Mouse (Mus musculus) spleen, postnatal 10 days (tissue): Measurements from ENCODE around the gene Cachd1.

Source experiments
- DNase-seq, 2 experiments: peaks; one replicate each; pipeline ENCODE4 v3.0.0; 2021 to 2022; ENCODE audit warnings: low spot score in 2 of 2

Cachd1 gene

DNA sequence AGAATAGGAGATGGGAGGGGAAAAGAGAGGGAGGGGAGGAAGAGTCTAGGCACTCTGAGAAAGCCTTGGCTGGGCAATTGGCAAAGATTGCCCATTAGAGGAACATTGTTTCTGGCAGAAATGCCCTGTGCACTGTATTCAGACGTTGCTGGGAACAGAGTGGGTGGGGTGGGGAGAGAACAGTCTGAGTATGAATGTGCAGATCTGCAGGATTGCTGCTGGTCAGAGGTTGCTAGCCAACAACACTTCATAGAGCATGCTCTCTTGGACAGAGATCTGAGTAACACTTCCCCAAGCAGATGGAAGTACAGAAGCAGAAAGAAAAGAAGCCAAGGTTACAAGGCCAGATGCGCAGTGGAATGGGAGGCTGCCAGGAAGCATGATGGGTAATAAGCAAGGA lies 285.7 kb downstream of the Cachd1 start:
- DNase-seq, result no peak

DNA sequence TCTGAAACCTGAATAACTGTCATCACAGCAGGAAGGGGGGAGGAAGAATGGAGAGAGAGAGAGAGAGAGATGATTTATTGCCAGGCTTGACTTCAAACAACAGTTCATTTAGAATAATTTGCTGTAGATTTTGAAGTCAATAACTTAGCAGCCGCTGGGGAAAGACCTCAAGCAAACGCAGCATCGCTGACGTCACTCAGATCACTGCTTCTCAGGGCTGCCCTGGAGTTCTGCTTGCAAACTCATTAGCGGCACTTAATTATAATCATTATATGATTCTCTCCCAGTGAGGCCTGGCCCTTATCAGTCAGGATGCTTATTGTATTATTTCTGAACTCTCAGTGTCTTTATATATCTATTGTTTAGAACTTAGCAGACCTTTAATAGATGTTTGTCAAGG lies 289.9 kb downstream of the Cachd1 start:
- no peak for DNase-seq

DNA sequence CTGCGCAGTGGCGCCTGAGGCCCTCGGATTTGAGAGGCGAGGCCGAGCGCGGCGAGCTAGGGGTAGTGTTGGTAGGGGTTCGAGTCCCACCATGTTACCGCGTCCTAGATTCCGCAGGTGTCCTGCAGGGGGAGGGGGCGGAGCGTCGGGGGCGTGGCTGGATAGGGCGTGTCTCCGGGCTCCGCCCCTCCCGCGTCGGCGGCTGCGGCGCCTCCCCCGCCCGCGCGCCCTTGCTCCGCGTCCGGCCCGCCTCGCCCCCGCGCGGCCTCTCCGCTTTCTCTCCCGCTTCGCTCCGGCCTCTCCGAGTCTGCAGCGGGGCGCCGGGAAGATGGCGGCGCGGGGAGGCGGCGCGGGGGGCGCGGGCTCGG lies 292.3 kb downstream of the Cachd1 start, which contains the start of gene Raver2:
TSS of gene Raver2 (plus strand) at position 198 of the 368 bp plus-strand sequence.
- peak in 1 of 2 experiments; percentile 47 for DNase-seq

DNA sequence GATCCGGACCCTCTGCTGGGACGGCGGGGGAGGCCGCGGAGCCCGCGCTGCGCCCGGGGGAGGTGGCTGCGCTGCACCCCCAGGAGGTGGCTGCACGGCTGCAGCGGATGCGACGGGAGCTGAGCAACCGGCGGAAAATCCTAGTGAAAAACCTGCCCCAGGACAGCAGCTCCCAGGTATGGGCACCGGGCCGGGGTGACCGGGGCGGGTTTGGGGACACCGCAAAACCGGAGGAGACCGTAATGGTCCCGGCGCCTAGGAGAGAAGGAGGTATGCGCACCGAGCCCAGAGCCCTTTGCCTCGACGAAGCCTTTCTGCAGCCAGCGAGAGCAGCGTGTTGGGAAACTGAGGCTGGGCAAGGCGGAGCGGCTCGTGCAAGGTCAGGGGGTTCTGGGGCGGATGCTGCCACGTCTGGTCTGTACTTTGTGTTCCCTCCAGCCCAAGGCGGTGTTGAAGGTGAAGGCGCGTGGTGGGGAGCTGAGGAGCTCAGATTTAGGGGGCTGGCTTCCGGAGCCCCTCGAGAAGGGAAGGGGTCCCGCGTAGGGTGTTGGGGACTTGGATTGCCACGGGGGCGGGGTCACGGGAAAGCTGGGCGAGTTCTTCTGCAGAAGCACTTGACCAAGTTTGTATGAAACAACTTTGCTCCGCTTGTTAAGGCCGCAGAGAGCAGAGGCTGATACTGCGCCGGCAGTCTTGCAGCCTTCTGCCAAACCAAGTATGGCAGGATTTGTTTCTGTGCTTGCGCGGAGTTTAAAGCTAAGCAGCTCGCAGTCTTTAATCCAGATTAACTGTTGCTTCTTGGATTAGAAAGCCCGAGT lies 292.9 kb downstream of the Cachd1 start:
- DNase-seq, result peak in 1 of 2 experiments; percentile 19

DNA sequence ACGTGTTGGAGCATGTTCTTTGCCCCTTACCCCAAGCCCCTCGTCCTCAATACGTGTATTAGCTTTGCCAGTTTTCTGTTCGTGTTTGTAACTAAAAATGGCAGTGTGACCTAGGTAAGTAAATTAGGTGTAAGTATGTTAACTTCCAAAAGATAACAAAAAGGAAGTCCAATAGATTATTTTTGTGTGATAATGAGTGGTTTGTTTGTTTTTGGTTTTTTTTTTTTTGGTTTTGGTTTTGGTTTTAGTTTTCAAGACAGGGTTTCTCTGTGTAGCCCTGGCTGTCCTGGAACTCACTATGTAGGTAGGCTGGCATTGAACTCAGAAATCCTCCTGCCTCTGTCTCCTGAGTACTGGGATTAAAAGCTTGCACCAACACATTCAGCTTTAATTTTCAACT lies 295.1 kb downstream of the Cachd1 start:
- DNase-seq, result no peak

DNA sequence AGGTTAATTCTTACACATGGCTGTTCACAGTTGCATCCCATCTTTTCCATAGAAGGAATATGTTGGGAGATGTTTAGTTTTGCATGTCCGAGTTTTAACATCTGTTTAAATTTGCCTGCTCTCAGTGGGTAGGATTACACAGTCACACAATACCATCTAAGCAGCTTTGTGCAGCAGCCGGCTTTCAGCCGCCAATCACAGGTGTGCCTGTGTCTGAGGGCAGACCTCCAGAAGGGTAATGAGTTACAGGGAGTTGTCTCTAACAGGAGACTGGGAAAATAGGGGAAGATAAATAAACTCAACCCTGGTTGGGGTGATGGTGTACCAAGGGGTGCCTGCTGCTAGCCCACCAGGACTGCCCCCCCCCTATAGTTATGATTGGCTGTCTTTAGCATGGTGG lies 299.9 kb downstream of the Cachd1 start:
- no peak for DNase-seq
